Mouse (Mus musculus): ENCODE results near the gene Gm11032.

GRCm38 (mm10) chr11:4593849-4594607 lies 25.8 kb upstream of the Gm11032 start:
- peak in 1 of 2 experiments; percentile 28; a peak in 1 of 4 replicates for TF ChIP-seq EP300 (IDR thresholded peaks at IDR 0.05; ENCODE audit: low read depth in 1 of 2, low read length in 2 of 2)
- TF ChIP-seq CHD2 (IDR thresholded peaks at IDR 0.05; ENCODE audit: low read length): no peak
